Mouse (Mus musculus) frontal cortex, adult 2 months (tissue): Measurements from ENCODE around the gene Fbf1. TPM values are rescaled to one million over a fixed set of nuclear protein-coding genes. Genes with fewer than 3 reads are reported as not detected.
"Not testable (repeated sequence)": the region's sequence is repeated elsewhere in the genome, so short reads cannot be mapped to it uniquely, and the experiment has no call there.

Experiments used
- DNase-seq, 2 experiments: peaks; one replicate each; pipeline ENCODE4 v3.0.0; 2022; ENCODE audit warnings: low spot score in 1 of 2; ENCODE audit errors: extremely low spot score in 1 of 2
- polyA plus RNA-seq: library from polyadenylated mRNA; depleted of rRNA; stranded (reverse); fragments of >200 nt; gene quantifications from 2 replicates; pipeline ENCODE4 v1.2.3, GENCODE M21; 2012; rRNA removed

The Fbf1 gene
- polyA plus RNA-seq, 1 experiment, result 124 TPM

DNA sequence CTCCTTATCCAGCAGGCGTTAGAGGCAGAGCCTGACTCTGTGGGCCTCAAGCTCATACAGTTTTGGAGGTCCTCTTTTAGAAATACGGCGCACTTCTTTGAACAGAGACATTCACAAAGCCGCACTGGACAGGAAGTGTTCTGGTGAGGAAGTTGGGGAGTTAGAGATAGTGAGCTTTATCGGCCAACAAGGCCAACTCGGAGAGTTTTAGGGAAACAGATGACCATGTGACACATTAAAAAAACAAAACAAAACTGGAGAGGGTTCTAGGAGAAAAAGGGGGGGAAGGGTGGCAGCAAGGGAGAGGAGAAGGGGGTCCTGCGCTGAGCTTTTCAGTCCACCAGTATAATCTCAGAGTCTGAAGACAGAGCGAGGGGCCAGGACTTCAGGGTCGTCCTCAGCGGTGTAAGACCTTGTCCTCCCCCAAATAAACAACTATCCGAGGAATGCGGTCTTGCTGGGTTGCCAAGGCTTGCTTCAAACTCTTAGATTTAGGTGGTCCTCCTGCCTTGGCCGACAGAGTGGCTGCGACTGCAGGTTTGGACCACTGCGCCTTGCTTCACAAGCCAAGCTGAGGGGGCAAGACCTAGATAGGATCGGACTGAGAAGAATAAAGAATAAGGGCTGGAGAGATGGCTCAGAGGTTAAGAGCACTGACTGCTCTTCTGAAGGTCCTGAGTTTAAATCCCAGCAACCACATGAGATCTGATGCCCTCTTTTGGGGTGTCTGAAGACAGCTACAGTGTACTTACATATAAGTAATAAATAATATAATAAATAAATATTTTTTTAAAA, 74.0 kb downstream of the Fbf1 start:
- no peak for DNase-seq

DNA sequence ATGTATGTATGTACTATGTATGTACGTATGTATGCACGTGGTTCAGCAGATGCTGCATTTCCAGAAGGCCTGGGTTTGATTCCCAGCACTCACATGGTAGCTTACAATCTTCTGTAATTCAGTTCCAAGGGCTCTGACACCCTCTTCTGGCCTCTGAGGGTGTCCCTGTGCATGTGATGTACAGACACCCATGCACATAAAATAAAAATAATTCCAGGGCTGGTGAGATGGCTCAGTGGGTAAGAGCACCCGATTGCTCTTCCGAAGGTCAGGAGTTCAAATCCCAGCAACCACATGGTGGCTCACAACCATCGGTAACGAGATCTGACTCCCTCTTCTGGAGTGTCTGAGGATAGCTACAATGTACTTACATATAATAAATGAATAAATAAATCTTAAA, 75.0 kb downstream of the Fbf1 start:
- DNase-seq, result not testable (repeated sequence)

Other genes with a start within 250 kb of the Fbf1 start
- gene Sap30bp, start 234.9 kb downstream of the Fbf1 start, polyA plus RNA-seq, result 71.9 and 89.0 TPM in 2 replicates
- 28.4 and 31.7 TPM in 2 replicates for gene Recql5, start 234.7 kb downstream of the Fbf1 start, polyA plus RNA-seq
- gene Itgb4, start 193.5 kb downstream of the Fbf1 start, polyA plus RNA-seq, result 5.7 and 7.2 TPM in 2 replicates
- gene Galk1, start 155.4 kb downstream of the Fbf1 start, polyA plus RNA-seq, result 17.6 and 19.3 TPM in 2 replicates
- gene H3f3b, start 140.2 kb downstream of the Fbf1 start, polyA plus RNA-seq, result 347 and 369 TPM in 2 replicates
- gene Unk, start 137.8 kb downstream of the Fbf1 start, polyA plus RNA-seq, result 35.4 and 38.1 TPM in 2 replicates
- gene Unc13d, start 90.2 kb downstream of the Fbf1 start, polyA plus RNA-seq, result 0.84 and 0.90 TPM in 2 replicates
- gene Wbp2, start 81.2 kb downstream of the Fbf1 start, polyA plus RNA-seq, result 391 and 407 TPM in 2 replicates
- 6.2 and 7.4 TPM in 2 replicates for gene Trim47, start 41.0 kb downstream of the Fbf1 start, polyA plus RNA-seq
- 6.2 and 6.3 TPM in 2 replicates for gene Trim65, start 37.0 kb downstream of the Fbf1 start, polyA plus RNA-seq
- 36.1 and 44.3 TPM in 2 replicates for gene Mrpl38, start 29.3 kb downstream of the Fbf1 start, polyA plus RNA-seq
- gene Ten1, start 30.7 kb upstream of the Fbf1 start, polyA plus RNA-seq, result 50.9 and 51.0 TPM in 2 replicates
- gene Acox1, start 30.9 kb upstream of the Fbf1 start, polyA plus RNA-seq, result 119 and 129 TPM in 2 replicates
- gene Evpl, start 69.9 kb upstream of the Fbf1 start, polyA plus RNA-seq, result 1.0 and 1.1 TPM in 2 replicates
- gene Srp68, start 106.1 kb upstream of the Fbf1 start, polyA plus RNA-seq, result 63.4 and 63.9 TPM in 2 replicates
- gene Galr2, start 112.8 kb upstream of the Fbf1 start, polyA plus RNA-seq, result not detected in 2 replicates
- gene Exoc7, start 139.1 kb upstream of the Fbf1 start, polyA plus RNA-seq, result 89.7 and 97.5 TPM in 2 replicates
- 4.6 and 5.6 TPM in 2 replicates for gene Foxj1, start 167.2 kb upstream of the Fbf1 start, polyA plus RNA-seq
- 180 and 191 TPM in 2 replicates for gene Rnf157, start 244.9 kb upstream of the Fbf1 start, polyA plus RNA-seq